18 mouse cellular contexts compared by ENCODE assay signal in the genomic region with DNA sequence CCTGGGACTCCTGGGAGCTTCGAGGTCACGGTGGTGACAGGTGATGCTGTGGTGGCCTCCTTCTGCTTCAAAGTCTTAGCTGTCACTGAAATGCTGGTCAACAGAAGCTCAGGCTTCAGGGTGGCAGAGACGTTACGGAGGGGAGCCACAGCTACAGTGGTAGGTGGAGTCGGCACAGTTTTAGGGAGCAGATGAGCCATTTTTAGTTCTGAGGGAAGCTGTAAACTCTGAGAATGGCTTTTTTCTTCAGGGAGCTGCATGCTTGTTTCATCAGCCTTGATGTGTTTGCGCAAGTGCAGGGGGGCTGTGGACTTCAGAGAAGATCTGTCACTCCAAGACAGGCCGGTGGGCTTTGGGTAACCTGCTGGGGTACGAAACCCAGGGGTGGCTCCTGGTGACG.
A peak's percentile ranks its signal among the peaks of the same experiment; 100 is the strongest.
DNase-seq lines count a peak whose midpoint lies in the region; ATAC-seq lines count a peak whose summit lies in the region.
"Had no signal": no experiment of that assay in that cellular context is flagged by ENCODE, and none has a peak within 500 bp of the region (broad histone marks: within the 10 kb centered on the region; RNA-seq: fewer than 3 reads in every experiment).

No protein-coding gene starts in this region.

- ATAC-seq in frontal cortex, adult (ENCODE audit: low TSS enrichment): peak; percentile 69
- ATAC-seq: activated CD4-positive, CD25-positive, alpha-beta regulatory T cell, adult 4 months; CD4-positive, CD25-positive, alpha-beta regulatory T cell, adult 4 months; Patski had no signal

- no peak for DNase-seq in frontal cortex, postnatal 36 days (ENCODE audit: low spot score in 2 of 2)
- DNase-seq in brain, adult 2 months (ENCODE audit: low read depth, low spot score): peak; percentile 53
- DNase-seq in kidney, adult 18-20 months: no peak
- DNase-seq: adrenal gland, adult 2 months; adrenal gland, adult 8-10 months; adrenal gland, postnatal 10 days; adrenal gland, postnatal 14 days; adrenal gland, postnatal 25 days; adrenal gland, postnatal 36 days; B cell, adult 2 months; cerebellum, adult 11 months; cerebellum, adult 11-12 months; cerebellum, adult 18-20 months; cerebellum, adult 2 months had no signal
